Mouse (Mus musculus) liver, postnatal 0 days (tissue): ENCODE results near the gene Isyna1. TPM values are rescaled to one million over a fixed set of nuclear protein-coding genes. Genes with fewer than 3 reads are reported as not detected.
A peak's percentile ranks its signal among the peaks of the same experiment; 100 is the strongest.

Experiments
- ATAC-seq: fragments of 200-750 bp; cut with Nextera tagmentation; 2 replicates; pipeline ENCODE4 v1.8.0; 2017; ENCODE audit warnings: mild to moderate bottlenecking, moderate library complexity
- DNase-seq: peaks from one replicate; pipeline ENCODE4 v3.0.0-alpha.2; 2016
- H3K27ac ChIP-seq: fragments of 300-500 bp; sonication (generic); 2 replicates; pipeline ENCODE4 v1.5.1; 2014; ENCODE audit warnings: antibody characterized with exemption, moderate library complexity, mild to moderate bottlenecking, low read depth
- H3K27me3 ChIP-seq: fragments of 300-500 bp; sonication (generic); 2 replicates; pipeline ENCODE4 v1.6.1; 2014; ENCODE audit warnings: low read length, control low read depth, mixed read lengths; ENCODE audit not compliant: insufficient read depth
- H3K36me3 ChIP-seq: fragments of 300-500 bp; sonication (generic); replicated peaks from 2 replicates; pipeline ENCODE4 v1.6.1; 2014; ENCODE audit warnings: mild to moderate bottlenecking, control low read depth, low read length, moderate library complexity, mixed read lengths; ENCODE audit not compliant: insufficient read depth
- H3K4me1 ChIP-seq: fragments of 300-500 bp; sonication (generic); 2 replicates; pipeline ENCODE4 v1.6.1; 2014; ENCODE audit warnings: antibody characterized with exemption, mild to moderate bottlenecking, control low read depth; ENCODE audit not compliant: insufficient read depth
- H3K4me2 ChIP-seq: fragments of 300-500 bp; sonication (generic); 2 replicates; pipeline ENCODE4 v1.6.1; 2014; ENCODE audit warnings: low read depth, mild to moderate bottlenecking, low read length, moderate library complexity, mixed read lengths
- H3K4me3 ChIP-seq: fragments of 300-500 bp; sonication (generic); 2 replicates; pipeline ENCODE4 v1.5.1; 2014; ENCODE audit warnings: low read depth, low read length
- H3K9ac ChIP-seq: fragments of 300-500 bp; sonication (generic); replicated peaks from 2 replicates; pipeline ENCODE4 v1.6.1; 2014; ENCODE audit warnings: mild to moderate bottlenecking, moderate library complexity
- H3K9me3 ChIP-seq: fragments of 300-500 bp; sonication (generic); 2 replicates; pipeline ENCODE4 v1.6.1; 2016; ENCODE audit warnings: mild to moderate bottlenecking, control low read depth, low read length, mixed read lengths
- CTCF ChIP-seq: sonication (generic); IDR thresholded peaks from 2 replicates; pipeline ENCODE4 v1.5.1; 2016; ENCODE audit warnings: antibody characterized with exemption, low read depth
- EP300 ChIP-seq: IDR thresholded peaks from 2 replicates; pipeline ENCODE4 v1.6.1; 2016; ENCODE audit warnings: antibody characterized with exemption, low read depth, mild to moderate bottlenecking
- WGBS: fragments of 180-500 bp; shearing (Covaris S2); extraction: QIAGEN DNeasy Blood & Tissue Kit; methylation state at CpG from one replicate; pipeline ENCODE4 v1.1.7; 2014; ENCODE audit not compliant: insufficient replicate concordance; 5-methylcytosine and 5-hydroxymethylcytosine counted together
- polyA plus RNA-seq: library from polyadenylated mRNA; unstranded; fragments of >200 nt; fragmentation: Nextera tagmentation; extraction: Ambion mirVana; gene quantifications from 2 replicates; pipeline ENCODE4 v1.2.1, GENCODE M21; 2015

Gene Isyna1
- polyA plus RNA-seq, 1 experiment from 2014 or later: 21.6 TPM

GRCm38 (mm10) chr8:70595811-70596210 is 1.6 kb downstream of the Isyna1 start:
- Histone ChIP-seq H3K4me1 (peaks cover 33% of the 10 kb centered on the region), H3K4me3 (no peak overlapping the region), H3K36me3 (peaks cover 20% of the 10 kb centered on the region), H3K9ac (no peak overlapping the region), H3K4me2 (no peak overlapping the region), H3K9me3 (no peaks in the 10 kb centered on the region), H3K27ac (no peak overlapping the region), H3K27me3 (no peaks in the 10 kb centered on the region)
- TF ChIP-seq EP300 (no peak), CTCF (no peak)
- 93% methylated on average over 12 of the region's 12 CpGs for WGBS
- DNase-seq (no peak), ATAC-seq (no peak)

- H3K4me1 ChIP-seq: peaks cover 37% of the 10 kb centered on the region
- H3K27me3 ChIP-seq: no peaks in the 10 kb centered on the region
- H3K4me2 ChIP-seq: no peak overlapping the region
- H3K36me3 ChIP-seq: peaks cover 19% of the 10 kb centered on the region
- H3K4me3 ChIP-seq: no peak overlapping the region
- ATAC-seq: no peak
- no peak overlapping the region for H3K9ac ChIP-seq
- TF ChIP-seq CTCF: no peak
- H3K9me3 ChIP-seq: no peaks in the 10 kb centered on the region
- 90% methylated on average over 18 of the region's 18 CpGs for WGBS
- DNase-seq: no peak
- H3K27ac ChIP-seq: no peak overlapping the region
These were observed 2.0 kb downstream of the Isyna1 start for GRCm38 (mm10) chr8:70596216-70596615.

- H3K27ac ChIP-seq: no peak overlapping the region
- H3K4me2 ChIP-seq: no peak overlapping the region
- no peak overlapping the region for H3K9ac ChIP-seq
- H3K27me3 ChIP-seq: no peaks in the 10 kb centered on the region
- no peak overlapping the region for H3K4me3 ChIP-seq
- ATAC-seq (no peak), DNase-seq (no peak)
- peaks cover 13% of the 10 kb centered on the region for H3K36me3 ChIP-seq
- 81% methylated on average over 17 of the region's 17 CpGs for WGBS
- H3K9me3 ChIP-seq: no peaks in the 10 kb centered on the region
- peaks cover 42% of the 10 kb centered on the region for H3K4me1 ChIP-seq
- TF ChIP-seq EP300: no peak
- peak; percentile 30 for TF ChIP-seq CTCF
These were observed 2.7 kb downstream of the Isyna1 start for GRCm38 (mm10) chr8:70596775-70597416.

GRCm38 (mm10) chr8:70597417-70598272 is 3.5 kb downstream of the Isyna1 start:
- ATAC-seq (no peak), DNase-seq (no peak)
- Histone ChIP-seq H3K9ac (peak overlapping the region; percentile 41; the same call in 1 of the 2 replicates), H3K4me2 (peak overlapping the region; percentile 66), H3K36me3 (peaks cover 8% of the 10 kb centered on the region; the same call in 1 of the 2 replicates), H3K4me3 (peak overlapping the region; percentile 19; the same call in 1 of the 2 replicates), H3K27me3 (no peaks in the 10 kb centered on the region), H3K27ac (no peak overlapping the region), H3K4me1 (peaks cover 39% of the 10 kb centered on the region), H3K9me3 (no peaks in the 10 kb centered on the region)
- TF ChIP-seq EP300 (no peak), CTCF (no peak)
- WGBS: 54% methylated on average over 56 of the region's 68 CpGs

- Histone ChIP-seq H3K4me3 (peak overlapping the region; percentile 19; the same call in 1 of the 2 replicates), H3K27ac (no peak overlapping the region)
- peak; percentile 20; the same call in 1 of the 2 replicates for ATAC-seq
These were observed 4.1 kb downstream of the Isyna1 start for GRCm38 (mm10) chr8:70598283-70598682.

GRCm38 (mm10) chr8:70598722-70599121 is 4.5 kb downstream of the Isyna1 start:
- H3K9me3 ChIP-seq: no peaks in the 10 kb centered on the region
- ATAC-seq: no peak
- H3K9ac ChIP-seq: no peak overlapping the region
- H3K4me1 ChIP-seq: peaks cover 34% of the 10 kb centered on the region
- TF ChIP-seq CTCF (no peak), EP300 (no peak)
- 0 out of 2 replicates have a peak overlapping the region, but pooled peaks have one; percentile 66 for H3K4me2 ChIP-seq
- no peak overlapping the region for H3K27ac ChIP-seq
- no peak for DNase-seq
- no peaks in the 10 kb centered on the region for H3K27me3 ChIP-seq
- no peak overlapping the region for H3K4me3 ChIP-seq
- peaks cover 8% of the 10 kb centered on the region; the same call in 1 of the 2 replicates for H3K36me3 ChIP-seq
- 61% methylated on average over 10 of the region's 10 CpGs for WGBS

More at GRCm38 (mm10) chr8:70598283-70598682, 4.1 kb downstream of the Isyna1 start:
- Histone ChIP-seq H3K9ac (peak overlapping the region; percentile 41; the same call in 1 of the 2 replicates), H3K36me3 (peaks cover 8% of the 10 kb centered on the region; the same call in 1 of the 2 replicates), H3K9me3 (no peaks in the 10 kb centered on the region), H3K4me1 (peaks cover 39% of the 10 kb centered on the region), H3K4me2 (peak overlapping the region; percentile 66), H3K27me3 (no peaks in the 10 kb centered on the region)
- DNase-seq: peak; percentile 84
- TF ChIP-seq EP300: no peak
- TF ChIP-seq CTCF: peak; percentile 84
- WGBS: 29% methylated on average over 29 of the region's 29 CpGs
